Mouse (Mus musculus): ENCODE data around the gene Tmx4.

The Tmx4 gene

DNA sequence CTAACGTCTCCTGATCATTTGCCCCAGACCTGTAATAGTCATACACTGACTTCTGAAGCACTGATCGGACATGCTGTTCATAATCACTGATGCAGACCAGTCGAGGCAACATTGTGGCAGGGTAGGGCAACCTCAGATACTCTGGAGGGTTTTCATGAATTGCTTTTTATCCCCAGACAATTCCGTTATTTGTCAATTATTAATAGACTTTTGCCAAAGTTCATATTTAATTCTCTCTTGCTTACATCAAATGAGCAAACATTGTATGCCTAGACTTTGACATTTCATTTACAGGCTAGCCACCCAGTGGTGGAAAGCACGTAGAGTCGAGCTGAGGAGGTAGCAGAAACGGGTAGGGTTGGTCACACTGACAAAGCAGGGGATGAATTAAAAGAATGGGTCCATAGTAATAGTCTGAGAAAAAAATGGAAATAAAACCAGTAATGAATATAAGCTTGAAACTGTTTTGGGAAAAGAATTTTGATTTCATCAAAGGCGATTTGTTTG is 89.7 kb downstream of the Tmx4 start, which contains the start of gene Hao1:
TSS of gene Hao1 (minus strand) at position 148 of the 507 bp plus-strand sequence.
- DNase-seq = no peak

DNA sequence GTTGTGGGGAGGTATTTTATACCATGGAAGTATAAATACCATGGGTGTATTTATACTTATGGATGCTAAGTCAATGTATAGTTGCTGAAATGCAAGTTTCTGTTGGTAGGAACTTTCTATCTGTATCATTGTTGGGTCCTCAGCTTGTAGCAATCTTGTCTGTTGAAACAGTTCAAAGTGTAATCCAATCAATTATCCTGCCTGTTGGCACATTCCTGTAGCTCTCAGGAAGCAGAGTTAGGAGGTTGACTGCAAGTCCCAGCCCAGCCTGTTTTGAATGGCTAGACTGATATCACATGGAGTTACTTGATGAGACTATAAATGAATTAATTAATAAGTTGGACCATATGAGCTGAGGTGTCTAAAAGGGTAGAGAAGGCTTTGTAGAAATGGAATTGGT is 91.6 kb downstream of the Tmx4 start:
- DNase-seq = no peak

DNA sequence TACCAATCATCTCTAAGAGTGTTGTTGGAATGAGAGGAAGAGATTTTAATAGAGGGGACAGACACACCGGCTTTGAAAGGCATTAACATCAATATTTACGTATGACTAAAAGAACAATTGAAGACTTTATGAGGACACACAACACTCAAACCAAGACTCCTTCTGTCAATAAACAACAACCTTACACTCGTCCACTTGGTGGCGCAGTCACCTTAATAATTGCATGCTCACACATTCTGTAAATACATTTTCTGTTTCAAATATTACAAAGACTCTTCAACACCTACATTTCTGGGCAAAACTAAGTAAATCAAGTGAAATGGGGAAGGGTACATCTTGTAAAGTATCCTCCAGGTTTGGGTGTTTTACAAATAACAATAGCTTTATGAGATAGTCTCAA is 94.2 kb downstream of the Tmx4 start:
- DNase-seq = peak; percentile 60

DNA sequence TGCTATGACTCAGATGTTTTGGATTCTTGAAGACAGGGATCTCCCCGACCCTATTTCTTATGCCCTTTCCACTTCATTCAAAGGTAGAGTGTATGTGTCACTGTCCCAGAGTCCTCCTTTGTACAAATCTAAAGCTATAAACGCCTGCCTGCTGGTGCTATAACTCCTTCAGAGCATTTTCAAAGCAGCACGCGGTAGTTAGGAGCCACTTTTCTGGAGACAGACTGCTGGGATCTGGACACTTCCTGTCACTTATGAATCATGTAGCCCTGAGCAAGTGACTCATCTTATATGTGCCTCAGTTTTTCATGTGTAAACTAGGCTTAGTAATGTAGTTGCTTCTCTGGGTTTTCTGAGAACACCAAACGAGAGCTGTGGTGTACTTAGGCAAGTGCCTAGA is 98.8 kb downstream of the Tmx4 start:
- DNase-seq = no peak

DNA sequence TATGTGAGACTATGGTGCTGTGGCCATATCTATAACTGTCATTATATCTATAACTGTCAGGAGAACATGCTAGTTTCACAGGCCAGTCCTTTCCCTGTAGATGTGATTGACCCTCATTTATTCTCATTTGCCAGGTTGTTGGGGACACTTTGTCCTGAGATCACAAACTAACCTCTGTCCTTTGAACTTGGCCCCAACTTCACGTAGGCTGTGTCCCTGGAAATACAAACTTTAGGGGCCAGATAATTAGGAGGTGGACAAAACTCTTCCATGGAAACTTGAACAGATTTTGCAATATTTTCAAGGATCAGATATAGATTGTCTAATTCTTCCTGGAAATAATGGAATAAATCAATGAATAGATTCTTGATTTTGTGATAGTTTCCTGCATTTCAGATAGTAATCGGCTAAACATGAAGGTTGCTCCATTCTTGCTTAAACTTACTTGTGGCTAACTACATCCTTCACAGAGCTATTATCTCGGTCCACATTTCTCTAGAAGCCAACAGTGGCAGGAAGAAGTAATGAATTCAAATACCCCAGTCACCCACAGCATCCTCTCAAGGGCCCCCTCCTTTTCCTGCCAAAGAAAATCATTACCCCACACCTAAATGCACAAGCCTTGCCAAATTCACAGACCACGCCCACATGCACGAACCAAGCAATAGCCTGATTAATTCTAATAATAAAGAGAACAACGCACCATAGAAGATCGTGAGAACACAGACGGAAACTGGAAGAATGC is 99.5 kb downstream of the Tmx4 start:
- DNase-seq = no peak

All from cerebellum, adult 9-10 months (tissue).